1 mouse cellular context compared by ENCODE assay signal in genomic region chr14:54583681-54584338, GRCm38 (mm10).
TF ChIP-seq lines count a peak whose summit lies in the region.

No protein-coding gene starts in this region.

TF ChIP-seq in CH12.LX, 34 proteins besides CTCF, POLR2A, EP300 and RAD21 (continued from another document):
- peak; percentile 46 for TF ChIP-seq SMC3 (IDR thresholded peaks at IDR 0.05; ENCODE audit: low read depth, low read length)
TF ChIP-seq in CH12.LX: peak in this region for 1.
